Mouse (Mus musculus) left cerebral cortex, postnatal 10 days (tissue): ENCODE data around the gene Mapt. TPM values are rescaled to one million over a fixed set of nuclear protein-coding genes. Genes with fewer than 3 reads are reported as not detected.
A peak's percentile ranks its signal among the peaks of the same experiment; 100 is the strongest.
"Not testable (repeated sequence)": the region's sequence is repeated elsewhere in the genome, so short reads cannot be mapped to it uniquely, and the experiment has no call there.

Experiments
- DNase-seq, 2 experiments: peaks; one replicate each; pipeline ENCODE4 v3.0.0; 2021 to 2022; ENCODE audit warnings: low spot score in 2 of 2, mixed read lengths in 1 of 2; ENCODE audit errors: extremely low spot score in 1 of 2
- intact Hi-C: fragments of 180-260 bp; cut with DNase I; formaldehyde crosslinking; loops from one replicate; pipeline ENCODE4 v1.15.1; 2025
- total RNA-seq, 2 experiments: library from RNA; stranded (reverse); gene quantifications; 2 replicates each; pipeline ENCODE4 v1.2.3; 2021

Gene Mapt
- total RNA-seq, 2 experiments from 2014 or later, result 526 to 602 TPM

DNA sequence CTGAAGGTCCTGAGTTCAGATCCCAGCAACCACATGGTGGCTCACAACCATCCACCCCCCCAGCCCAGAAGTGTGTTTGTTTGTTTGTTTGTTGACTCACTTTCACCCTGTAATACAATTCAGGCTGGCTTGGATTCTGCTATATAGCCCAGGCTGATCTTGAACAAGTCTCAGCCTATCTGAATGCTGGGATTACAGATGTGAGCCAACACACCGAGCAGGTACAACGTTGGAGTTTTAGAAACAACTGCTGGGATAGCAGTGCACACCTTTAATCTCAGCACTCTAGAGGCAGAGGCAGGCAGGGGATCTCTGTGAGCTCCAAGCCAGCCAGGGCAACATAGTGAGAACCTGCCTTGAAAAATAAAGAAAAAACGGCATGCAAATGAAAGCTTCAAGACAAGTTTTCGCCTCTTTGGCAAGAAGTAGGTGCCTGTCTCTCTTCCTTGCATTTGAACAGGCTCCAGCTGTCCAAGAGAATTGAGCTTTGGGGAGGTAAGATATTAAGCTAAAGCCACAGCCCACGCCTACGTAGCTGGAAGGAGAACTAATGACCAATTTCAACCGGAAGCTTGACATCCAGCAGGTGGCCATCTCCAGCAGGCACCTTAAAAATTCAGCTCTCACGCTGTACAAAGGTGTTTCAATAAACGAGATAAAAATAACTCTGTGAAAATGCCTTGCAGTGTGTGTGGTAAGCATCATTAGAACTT lies 968 bp upstream of the Mapt start:
- no peak for DNase-seq

DNA sequence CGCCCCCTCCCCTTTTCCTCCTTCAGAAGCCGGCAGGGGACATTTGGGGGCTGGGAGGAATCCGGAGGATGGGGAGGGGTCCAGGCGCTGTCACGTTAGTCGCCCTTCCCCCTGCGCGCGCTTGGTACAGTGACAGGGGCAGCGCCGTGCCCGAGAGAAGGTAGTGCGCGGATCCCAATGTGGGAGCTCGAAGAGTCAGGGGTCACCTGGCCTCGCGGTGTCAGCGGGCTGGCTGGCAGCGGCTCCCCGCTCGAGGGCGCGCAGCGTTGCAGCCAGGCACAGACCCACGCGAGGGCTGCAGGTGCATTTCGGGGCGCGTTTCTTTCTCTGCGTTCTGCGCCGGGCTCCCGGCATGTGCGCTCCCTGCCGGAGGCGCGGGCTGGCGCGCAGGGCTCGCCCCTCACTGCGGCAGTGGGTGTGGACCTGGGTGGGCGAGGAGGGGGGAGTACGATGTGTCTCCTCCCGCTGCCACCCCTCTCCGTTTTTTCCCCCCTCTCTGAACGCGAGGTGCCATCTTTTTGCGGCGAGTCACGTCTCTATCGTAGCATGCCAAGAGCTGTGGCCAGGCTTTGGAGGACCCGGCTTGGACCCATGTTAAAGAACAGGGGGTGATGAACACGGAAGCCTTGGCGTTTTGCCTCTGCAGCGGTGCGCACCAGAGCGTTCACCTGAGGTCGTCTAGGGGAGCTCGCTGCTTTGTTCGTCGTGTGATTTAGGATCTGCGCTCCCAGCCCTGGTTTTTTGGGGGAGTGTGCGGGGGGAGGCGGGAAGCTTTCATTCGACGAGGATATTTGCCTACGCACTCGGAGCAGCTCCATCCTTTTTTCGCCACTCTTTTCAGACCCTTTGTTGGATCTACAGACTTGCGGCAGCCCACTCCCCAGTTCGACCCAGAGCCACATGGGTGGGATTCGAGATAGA lies 1.2 kb downstream of the Mapt start:
- peak; percentile 69 to 82 for DNase-seq
- intact Hi-C loops, result loop anchor here (2.0 kb wide), 1 partner anchor 44 kb away; no protein-coding TSS in a partner anchor

More for the DNA sequence above, 968 bp upstream of the Mapt start:
- intact Hi-C loops, result no loop called here

DNA sequence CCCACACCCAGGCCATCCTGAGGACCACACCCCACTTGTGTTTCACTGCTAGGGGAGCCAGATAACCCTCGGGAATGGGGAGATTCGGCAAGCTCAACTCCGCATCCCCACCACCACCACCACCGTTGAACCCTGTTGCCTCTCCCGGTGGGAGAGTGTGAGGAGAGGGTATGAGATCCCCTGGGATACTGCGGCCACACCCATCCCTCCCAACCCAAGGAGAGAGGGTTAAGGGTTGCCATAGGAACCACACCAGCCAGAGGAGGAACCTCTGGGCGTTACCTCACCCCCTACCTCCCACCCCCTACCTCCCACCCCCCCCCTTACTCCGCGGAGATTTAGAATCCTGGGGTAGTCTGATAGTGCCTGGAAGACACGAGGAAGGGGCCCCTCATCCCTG lies 1.9 kb downstream of the Mapt start:
- DNase-seq, result no peak
- intact Hi-C loops, result loop anchor here (2.0 kb wide), 1 partner anchor 44 kb away; no protein-coding TSS in a partner anchor

DNA sequence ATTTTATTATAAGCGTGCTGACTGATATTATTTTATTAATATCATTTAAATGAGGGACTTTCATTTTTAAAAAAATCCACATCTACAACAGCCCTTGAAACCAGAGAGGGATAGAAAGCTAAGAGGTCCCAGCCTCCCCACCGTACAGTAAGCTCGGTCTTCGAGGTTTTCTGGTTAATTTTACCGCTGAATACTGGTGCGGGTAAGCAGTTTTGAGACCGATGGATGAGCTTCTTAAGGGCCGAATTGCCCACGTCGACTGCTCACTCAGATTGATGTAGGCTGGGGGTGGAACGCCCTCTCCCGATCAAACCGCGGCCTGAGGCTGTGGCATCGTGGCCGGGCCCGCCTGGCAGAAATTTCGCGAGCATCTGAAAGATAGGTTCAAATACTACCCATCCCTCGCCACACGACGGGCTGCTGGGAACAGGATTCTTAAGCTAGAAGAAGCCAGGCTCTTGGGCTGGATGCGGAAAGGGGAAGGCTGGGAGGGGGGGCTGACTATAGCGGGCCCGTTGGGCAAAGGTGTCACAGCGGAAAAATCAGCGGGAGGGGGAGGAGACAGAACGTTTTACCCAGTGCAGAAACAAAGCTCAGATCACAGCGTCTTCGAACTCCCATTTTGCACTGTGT lies 2.5 kb downstream of the Mapt start:
- intact Hi-C loops, result loop anchor here (2.0 kb wide), 1 partner anchor 43 kb away; no protein-coding TSS in a partner anchor
- peak in 1 of 2 experiments; percentile 47 for DNase-seq

DNA sequence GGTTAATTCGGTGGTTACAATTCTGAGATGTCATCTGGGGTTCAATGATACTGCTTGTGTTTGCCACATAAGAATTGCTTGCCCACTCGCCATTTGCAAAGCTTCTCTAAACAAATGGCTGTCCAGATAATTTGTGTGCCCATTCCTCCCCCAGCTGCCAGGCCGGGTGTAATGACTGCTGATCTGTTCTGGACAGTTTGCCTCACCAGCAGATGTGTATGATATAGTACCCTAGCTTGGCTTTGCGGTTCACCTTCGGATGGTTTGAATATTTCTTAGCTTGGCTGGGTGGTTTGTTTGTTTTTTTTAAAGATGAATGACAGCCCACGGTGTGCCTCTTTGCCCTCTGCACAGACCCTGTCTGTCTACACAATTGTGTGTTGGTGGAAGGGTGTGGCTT lies 3.5 kb downstream of the Mapt start:
- intact Hi-C loops, result no loop called here
- no peak for DNase-seq

DNA sequence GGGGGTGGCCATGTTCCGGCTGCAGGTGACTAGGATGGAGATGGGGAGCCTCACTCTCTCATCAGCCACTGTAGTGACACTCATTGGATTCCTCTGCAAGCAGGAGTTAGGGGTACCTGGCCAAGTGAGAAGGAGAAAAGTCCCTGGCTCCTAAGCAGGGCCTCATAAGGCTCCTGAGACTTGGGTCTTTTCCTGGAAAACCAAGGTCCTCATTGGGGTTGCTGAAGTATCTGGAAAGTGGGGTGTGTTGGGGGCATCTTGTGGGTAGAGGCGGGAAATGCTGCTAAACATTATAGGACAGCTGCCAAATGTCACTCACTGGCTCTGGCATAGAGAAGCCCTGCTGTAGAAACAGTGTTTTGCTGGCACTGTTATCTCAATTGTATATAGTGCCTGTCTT lies 4.7 kb downstream of the Mapt start:
- intact Hi-C loops, result no loop called here
- no peak for DNase-seq

DNA sequence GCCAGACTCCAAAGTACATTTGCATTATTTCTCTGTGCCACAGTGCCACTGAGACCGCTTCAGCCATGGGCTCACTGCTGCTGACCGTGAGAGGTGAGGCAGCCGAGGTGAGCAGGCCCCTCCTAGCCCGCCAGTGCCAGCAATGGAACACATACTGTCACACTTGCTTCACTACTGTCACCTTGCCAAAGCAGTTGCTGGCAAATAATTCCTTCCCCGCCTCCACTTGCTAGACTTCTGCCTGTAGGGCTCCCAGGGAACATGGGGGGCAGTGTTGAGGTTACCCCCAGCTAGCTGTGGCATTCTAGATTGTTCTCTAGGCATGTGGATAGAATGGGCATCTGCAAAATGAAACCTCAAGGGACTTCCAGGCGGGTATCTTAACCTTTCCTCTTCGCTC lies 6.0 kb downstream of the Mapt start:
- peak; percentile 54 to 59 for DNase-seq
- intact Hi-C loops, result no loop called here

DNA sequence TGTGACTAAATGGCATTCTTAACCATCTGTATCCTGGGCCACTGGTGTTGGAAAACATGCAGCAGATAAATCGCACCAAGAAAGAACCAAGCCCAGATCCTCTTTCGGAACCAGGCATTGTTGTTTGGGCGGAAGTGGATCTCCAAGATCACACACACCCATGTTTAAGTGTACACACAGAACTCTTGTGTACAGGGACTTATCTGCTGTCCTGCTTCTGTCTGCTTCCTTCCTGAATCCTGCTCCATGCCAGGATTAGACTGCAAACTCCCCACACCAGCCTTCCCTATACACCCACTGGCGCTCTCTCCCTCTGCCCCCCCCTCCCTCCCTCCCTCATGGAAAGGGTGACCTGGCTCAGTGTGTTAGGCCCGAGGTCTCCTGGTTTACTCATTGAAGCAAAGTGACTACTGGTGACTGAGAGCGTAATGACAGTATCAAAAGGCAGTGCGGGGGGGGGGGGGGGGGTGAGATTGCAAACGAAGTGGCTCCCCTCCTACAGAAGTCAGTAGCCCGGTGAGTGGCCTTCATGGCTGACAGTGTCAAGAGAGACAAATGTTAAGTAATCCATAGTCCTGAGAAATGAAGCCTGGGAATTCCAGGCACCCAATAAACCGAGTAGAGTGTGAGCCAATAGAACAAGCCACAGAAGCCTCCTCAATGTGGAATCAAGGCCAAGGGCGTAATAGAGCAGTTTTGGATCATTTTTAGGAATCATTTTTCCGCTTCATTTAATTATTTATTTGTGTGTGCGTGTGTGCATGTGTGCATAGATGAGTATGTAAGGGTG lies 7.0 kb downstream of the Mapt start:
- no peak for DNase-seq
- intact Hi-C loops, result no loop called here

DNA sequence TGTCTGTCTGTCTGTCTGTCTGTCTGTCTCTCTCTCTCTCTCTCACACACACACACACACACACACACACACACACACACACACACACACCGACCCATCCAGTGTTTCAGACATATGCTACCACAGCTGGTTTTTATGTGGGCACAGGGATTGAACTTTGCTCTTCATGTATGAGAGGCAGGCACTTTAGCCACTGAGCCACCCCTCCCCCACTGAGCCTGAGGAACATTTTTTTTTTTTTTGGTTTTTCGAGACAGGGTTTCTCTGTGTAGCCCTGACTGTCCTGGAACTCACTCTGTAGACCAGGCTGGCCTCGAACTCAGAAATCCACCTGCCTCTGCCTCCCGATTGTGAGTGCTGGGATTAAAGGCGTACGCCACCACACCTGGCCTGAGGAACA lies 14.3 kb downstream of the Mapt start:
- DNase-seq, result not testable (repeated sequence)

DNA sequence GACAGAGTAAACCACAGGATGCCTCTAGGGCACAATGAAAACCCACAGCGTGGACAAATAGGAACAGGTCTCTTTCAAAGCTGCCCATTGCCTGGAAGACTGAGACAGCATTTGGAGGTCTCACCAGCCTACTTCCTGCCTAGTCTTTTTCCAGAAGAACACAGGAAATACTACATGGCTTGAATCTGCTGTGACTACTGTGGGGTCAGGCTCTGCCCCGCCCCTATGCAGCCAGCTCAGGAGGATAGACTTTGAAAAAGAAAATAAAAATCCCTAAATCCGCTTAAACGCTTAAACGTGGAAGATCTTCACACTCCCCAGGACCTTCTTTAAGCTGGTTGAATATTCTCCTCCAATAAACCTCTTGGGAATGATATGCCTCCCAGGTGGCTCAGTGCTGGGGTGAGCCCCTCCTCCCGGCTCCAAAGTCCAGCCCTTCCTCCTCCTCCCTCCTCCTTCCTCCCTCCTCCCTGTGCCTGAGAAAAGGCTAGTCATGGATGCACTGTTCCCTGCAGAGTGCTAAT lies 15.0 kb downstream of the Mapt start:
- no peak for DNase-seq
- intact Hi-C loops, result no loop called here

More for the DNA sequence above, 14.3 kb downstream of the Mapt start:
- intact Hi-C loops, result not testable (repeated sequence)

DNA sequence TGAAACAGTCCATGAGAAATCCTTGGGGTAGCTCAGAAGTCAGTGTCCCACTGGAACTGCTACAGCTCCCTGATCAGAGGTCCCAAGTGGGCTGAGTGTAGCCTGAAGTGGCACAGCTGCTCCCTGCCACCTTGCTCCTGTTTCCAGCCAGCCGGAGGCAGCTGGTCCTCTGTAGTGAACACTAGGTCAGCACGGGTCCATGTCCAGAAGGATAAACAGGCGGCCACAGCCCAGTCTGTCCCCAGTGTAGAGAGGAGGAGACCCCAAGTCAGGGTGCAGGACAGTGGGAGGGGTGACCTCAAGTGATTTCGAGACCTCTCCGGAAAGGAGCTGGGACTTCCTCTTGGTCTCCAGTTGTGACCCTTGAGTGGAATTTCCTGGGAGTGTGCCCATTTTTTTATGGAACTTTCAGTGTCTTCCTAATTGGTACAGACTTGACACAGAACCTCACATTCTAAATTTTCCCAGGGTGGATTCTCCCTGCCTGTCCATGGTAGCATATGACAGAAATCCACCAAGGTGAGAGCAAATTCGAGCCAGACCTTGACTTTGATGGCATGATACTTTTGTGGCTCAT lies 16.0 kb downstream of the Mapt start:
- intact Hi-C loops, result no loop called here

DNA sequence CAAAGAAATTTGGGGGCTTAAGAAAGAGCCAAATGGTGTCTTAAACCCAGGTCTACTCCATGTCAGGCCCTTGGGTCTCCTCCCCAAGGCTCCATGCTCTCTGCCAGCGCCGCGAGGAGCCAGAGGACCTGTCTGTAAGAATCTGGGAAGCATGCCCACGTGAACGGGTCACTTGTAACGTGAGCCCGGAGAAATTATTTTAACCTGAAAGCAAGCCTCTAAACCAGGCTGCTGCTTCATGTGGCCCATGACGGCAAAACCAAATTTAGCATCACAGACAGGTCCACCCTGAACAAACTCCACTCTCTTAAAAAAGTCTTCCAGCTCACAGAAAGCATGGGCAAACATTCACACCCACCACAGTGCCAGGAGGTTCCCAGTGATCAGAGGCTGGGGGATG lies 18.2 kb downstream of the Mapt start:
- no peak for DNase-seq
- intact Hi-C loops, result no loop called here

More for the DNA sequence above, 16.0 kb downstream of the Mapt start:
- DNase-seq, result no peak

DNA sequence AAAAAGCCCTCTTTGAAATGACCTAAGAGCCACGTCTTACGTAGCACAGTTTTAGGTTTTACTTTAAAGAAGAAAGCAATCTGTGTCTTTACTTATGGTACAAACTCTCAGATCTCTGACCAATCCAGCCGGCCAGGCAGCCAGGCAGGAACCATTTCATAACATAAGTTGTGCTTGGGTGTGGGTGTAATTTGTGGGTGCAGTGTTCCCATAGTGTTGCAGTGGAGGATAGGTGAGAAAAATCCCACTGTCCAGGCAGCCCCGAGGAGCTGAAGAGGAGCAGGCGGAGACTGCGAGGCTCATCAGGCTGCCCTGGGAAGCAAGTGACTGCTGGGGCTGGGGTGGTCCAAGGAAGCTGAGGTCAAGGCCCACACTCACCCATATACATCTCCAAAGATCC lies 19.9 kb downstream of the Mapt start:
- intact Hi-C loops, result no loop called here
- DNase-seq, result no peak

DNA sequence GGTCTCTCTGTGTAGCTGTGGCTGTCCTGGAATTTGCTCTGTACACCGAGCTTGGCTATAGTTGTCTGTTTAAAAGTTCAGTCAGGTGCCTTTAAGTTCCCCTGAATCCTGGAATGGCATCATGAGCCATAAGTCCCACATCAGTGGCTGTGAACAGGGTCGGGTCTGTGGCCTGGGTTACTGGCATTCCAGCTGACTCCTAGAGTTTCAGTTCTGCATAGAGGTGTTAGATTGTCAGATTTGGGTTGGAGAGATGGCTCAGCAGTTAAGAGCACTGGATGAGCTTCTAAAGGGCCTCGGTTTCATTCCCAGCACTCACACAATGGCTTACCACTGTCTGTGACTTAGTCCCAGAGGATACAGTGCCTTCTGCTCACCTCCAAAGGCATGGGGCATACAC lies 20.9 kb downstream of the Mapt start:
- intact Hi-C loops, result no loop called here
- DNase-seq, result no peak

DNA sequence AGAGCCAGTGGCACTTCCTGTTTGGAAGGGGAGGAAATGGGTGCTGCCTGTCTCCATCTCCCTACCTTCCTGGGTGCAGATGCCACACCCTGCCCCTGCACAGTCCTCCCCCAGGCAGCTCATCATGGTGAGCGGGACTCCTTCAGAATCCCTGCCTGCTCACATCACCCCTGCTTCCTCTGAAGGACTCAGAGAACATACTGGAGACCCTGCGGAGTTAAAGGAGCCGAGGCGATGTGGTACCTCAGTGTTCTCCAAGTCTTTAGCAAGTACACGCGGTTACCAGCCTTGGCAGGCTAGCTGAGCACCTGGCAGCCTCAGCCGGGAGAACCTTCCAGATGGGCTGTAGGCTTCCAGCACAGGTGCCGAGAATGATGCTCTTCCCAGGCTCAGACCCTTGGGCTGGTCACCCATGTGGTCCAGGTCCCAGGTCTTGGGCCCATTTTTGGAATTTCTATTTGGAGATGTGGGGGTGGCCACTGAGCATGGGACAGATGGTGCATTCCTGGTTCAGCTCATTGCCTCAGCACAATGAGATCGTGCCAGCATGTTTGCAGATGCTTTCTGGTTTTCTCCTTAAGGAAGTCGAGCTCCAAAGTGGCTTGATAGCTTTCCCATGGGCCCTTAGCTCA lies 23.3 kb downstream of the Mapt start:
- intact Hi-C loops, result no loop called here
- DNase-seq, result peak; percentile 38 to 48

DNA sequence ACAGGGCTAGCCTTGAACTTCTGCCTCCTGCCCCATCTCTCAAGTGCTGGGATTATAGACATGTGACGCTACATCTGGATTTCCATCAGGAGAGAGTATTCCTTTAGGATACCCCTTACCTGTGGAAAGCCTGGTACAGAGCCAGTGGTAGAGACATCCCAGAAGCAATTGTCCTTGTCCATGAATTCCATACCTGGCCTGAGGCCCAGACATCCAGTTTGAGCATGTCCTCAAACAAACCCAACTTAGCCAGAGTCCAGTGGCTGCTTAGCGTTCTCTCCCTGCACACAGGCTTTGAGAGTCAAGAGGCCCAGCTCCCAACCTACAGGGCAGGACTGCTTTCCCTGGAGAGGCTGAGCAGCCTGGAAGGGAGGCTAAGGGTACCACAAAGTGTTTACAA lies 25.0 kb downstream of the Mapt start:
- intact Hi-C loops, result no loop called here
- no peak for DNase-seq

DNA sequence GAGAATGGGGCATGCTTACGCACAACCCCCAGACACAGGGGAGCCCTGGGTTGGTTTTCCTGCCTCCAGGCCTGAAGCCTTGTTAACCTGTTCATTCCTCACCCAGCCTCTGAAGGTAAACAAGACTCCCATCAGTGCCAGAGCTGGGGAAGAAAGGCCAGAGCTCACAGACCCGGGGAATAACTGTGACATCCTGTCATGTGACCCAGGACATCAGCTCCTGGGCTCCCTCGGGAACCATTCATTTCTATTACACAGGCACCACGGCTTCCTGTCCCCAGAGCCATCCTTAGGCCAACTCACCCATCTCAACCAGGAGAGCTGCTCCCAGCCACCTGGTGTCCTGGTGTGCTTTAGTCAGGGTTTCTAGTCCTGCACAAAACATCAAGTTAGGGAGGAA lies 27.8 kb downstream of the Mapt start:
- intact Hi-C loops, result no loop called here
- DNase-seq, result no peak

DNA sequence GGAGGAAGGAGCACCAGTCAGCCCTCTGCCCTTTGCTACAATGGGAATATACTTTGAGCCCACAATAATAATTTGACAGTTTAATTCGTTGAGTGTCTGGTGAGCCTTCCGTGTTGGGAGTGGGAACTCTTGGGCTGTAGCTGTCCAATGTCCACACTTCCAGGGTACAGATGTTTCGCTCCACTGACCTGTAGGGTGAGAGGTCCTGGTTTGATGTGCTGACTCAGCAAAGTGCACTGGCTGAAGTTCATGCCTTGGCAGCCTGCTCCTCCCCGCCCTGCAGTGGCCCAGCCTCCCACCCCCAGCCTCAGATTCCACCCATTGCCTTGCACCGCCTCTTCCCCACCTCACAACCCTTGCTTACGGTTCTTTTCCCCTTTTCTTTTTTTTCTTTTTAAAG lies 33.5 kb downstream of the Mapt start:
- DNase-seq, result no peak
- intact Hi-C loops, result no loop called here
